Mouse (Mus musculus): Measurements from ENCODE around the gene Ercc6l.

Gene Ercc6l

GRCm38 (mm10) chrX:102156618-102157422 is at the start of gene Ercc6l:
TSS of gene Ercc6l (minus strand) at chrX:102157091.
- DNase-seq (ENCODE audit: low spot score), result peak; percentile 92

- no peak for DNase-seq (ENCODE audit: low spot score)
These were observed 33.9 kb upstream of the Ercc6l start for GRCm38 (mm10) chrX:102190840-102191239.

- DNase-seq (ENCODE audit: low spot score), result peak; percentile 42
These were observed 32.7 kb upstream of the Ercc6l start for GRCm38 (mm10) chrX:102189581-102189980.

GRCm38 (mm10) chrX:102188712-102189497 is 32.0 kb upstream of the Ercc6l start, which contains the start of gene Rps4x:
TSS of gene Rps4x (minus strand) at chrX:102189394.
- peak; percentile 41 for DNase-seq (ENCODE audit: low spot score)

GRCm38 (mm10) chrX:102187023-102187699 is 30.3 kb upstream of the Ercc6l start:
- no peak for DNase-seq (ENCODE audit: low spot score)

- no peak for DNase-seq (ENCODE audit: low spot score)
These were observed 25.7 kb upstream of the Ercc6l start for GRCm38 (mm10) chrX:102182575-102182974.

GRCm38 (mm10) chrX:102175538-102176287 is 18.8 kb upstream of the Ercc6l start:
- no peak for DNase-seq (ENCODE audit: low spot score)

GRCm38 (mm10) chrX:102170900-102171299 is 14.0 kb upstream of the Ercc6l start:
- no peak for DNase-seq (ENCODE audit: low spot score)

- no peak for DNase-seq (ENCODE audit: low spot score)
These were observed 13.2 kb upstream of the Ercc6l start for GRCm38 (mm10) chrX:102170135-102170534.

GRCm38 (mm10) chrX:102169724-102170123 is 12.8 kb upstream of the Ercc6l start:
- no peak for DNase-seq (ENCODE audit: low spot score)

- DNase-seq (ENCODE audit: low spot score), result no peak
These were observed 10.1 kb upstream of the Ercc6l start for GRCm38 (mm10) chrX:102166986-102167385.

GRCm38 (mm10) chrX:102166521-102166920 is 9.6 kb upstream of the Ercc6l start:
- DNase-seq (ENCODE audit: low spot score), result no peak

- peak; percentile 41 for DNase-seq (ENCODE audit: low spot score)
These were observed 6.6 kb upstream of the Ercc6l start for GRCm38 (mm10) chrX:102163529-102163928.

GRCm38 (mm10) chrX:102163096-102163495 is 6.2 kb upstream of the Ercc6l start:
- no peak for DNase-seq (ENCODE audit: low spot score)

- no peak for DNase-seq (ENCODE audit: low spot score)
These were observed 3.6 kb upstream of the Ercc6l start for GRCm38 (mm10) chrX:102160528-102160927.

GRCm38 (mm10) chrX:102159778-102160177 is 2.9 kb upstream of the Ercc6l start:
- DNase-seq (ENCODE audit: low spot score), result peak; percentile 6

GRCm38 (mm10) chrX:102157423-102157791 is 516 bp upstream of the Ercc6l start:
- no peak for DNase-seq (ENCODE audit: low spot score)

- no peak for DNase-seq (ENCODE audit: low spot score)
These were observed 15.7 kb downstream of the Ercc6l start for GRCm38 (mm10) chrX:102141157-102141556.

GRCm38 (mm10) chrX:102121321-102121720 is 35.6 kb downstream of the Ercc6l start:
- DNase-seq (ENCODE audit: low spot score), result no peak

GRCm38 (mm10) chrX:102119042-102119864 is 37.6 kb downstream of the Ercc6l start, which contains the start of gene Pin4:
TSS of gene Pin4 (plus strand) at chrX:102119447.
- peak; percentile 91 for DNase-seq (ENCODE audit: low spot score)

- DNase-seq (ENCODE audit: low spot score), result no peak
These were observed 41.2 kb downstream of the Ercc6l start for GRCm38 (mm10) chrX:102115676-102116075.
